Mouse (Mus musculus): Measurements from ENCODE around the gene Tm7sf2. TPM values are rescaled to one million over a fixed set of nuclear protein-coding genes. Genes with fewer than 3 reads are reported as not detected.
A peak's percentile ranks its signal among the peaks of the same experiment; 100 is the strongest.

Tm7sf2 gene
- 14.0 and 23.4 TPM in 2 replicates for polyA plus RNA-seq (2012; rRNA removed)

- Histone ChIP-seq H3K36me3 (ENCODE audit: control insufficient read depth, insufficient read depth, low read length) (peaks cover 11% of the 10 kb centered on the region), H3K27ac (ENCODE audit: insufficient read depth, low read length) (peak within 1 kb of the TSS; percentile 52), H3K4me3 (ENCODE audit: extremely low read depth, insufficient read depth, insufficient read length) (peak within 1 kb of the TSS; percentile 54), H3K4me1 (ENCODE audit: control insufficient read depth, insufficient read depth, insufficient read length) (peaks cover 7% of the 10 kb centered on the region), H3K27me3 (ENCODE audit: control insufficient read depth, insufficient read depth, low read length) (no peaks in the 10 kb centered on the region)
- WGBS = 15% methylated on average over 33 of the region's 33 CpGs
- peak; percentile 66 to 88 for DNase-seq (ENCODE audit: low read depth in 1 of 2, low spot score in 2 of 2)
- TF ChIP-seq CTCF (IDR thresholded peaks at IDR 0.05; ENCODE audit: extremely low read depth, insufficient read depth, insufficient read length, insufficient replicate concordance) = no peak
- no peak for TF ChIP-seq POLR2A (IDR thresholded peaks at IDR 0.05; ENCODE audit: low read depth, low read length)
These were observed at the start of gene Tm7sf2 for GRCm38 (mm10) chr19:6067724-6068415. Gene Tm7sf2 (minus strand): TSS chr19:6068373.

DNA sequence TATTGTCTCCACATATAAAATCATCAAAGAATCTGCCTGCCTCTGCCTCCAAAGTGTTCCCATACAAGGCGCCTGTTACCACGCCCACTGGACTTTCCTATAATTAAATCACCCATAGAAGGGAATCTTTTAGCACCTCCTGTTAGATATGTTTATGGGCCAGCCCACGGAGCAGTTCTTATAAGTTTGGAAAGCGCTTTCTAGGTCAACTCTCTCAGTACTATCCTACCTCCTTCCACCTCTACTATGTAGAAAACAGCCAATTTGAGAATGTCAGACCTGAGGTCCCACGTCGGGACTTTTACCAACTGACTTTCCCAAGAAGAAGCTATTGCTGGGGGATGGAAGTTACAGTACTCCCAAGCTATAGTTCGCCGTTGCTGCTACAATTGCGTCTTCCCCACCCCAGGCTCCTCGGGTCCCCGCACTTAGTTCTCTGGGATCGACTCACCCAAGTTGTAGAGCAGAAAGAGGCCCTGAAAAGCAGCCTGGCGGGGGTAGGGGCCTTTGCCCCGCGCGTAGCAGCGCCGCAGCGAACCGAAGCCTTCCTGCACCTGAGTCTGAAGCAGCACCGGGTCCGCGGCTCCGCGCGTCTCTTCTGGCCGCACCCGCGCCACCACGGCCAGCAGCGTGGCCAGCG is 49.3 kb upstream of the Tm7sf2 start:
- Histone ChIP-seq H3K27ac (ENCODE audit: insufficient read depth, low read length) (peak overlapping the region; percentile 95), H3K4me1 (ENCODE audit: control insufficient read depth, insufficient read depth, insufficient read length) (no peaks in the 10 kb centered on the region; the same call in 1 of the 2 replicates), H3K4me3 (ENCODE audit: extremely low read depth, insufficient read depth, insufficient read length) (peak overlapping the region; percentile 87), H3K27me3 (ENCODE audit: control insufficient read depth, insufficient read depth, low read length) (no peaks in the 10 kb centered on the region), H3K36me3 (ENCODE audit: control insufficient read depth, insufficient read depth, low read length) (peaks cover 17% of the 10 kb centered on the region)
- no peak for DNase-seq (ENCODE audit: low read depth in 1 of 2, low spot score in 2 of 2)
- WGBS = 3% methylated on average over 32 of the region's 32 CpGs
- TF ChIP-seq CTCF (IDR thresholded peaks at IDR 0.05; ENCODE audit: extremely low read depth, insufficient read depth, insufficient read length, insufficient replicate concordance) (no peak), POLR2A (IDR thresholded peaks at IDR 0.05; ENCODE audit: low read depth, low read length) (no peak)

- Histone ChIP-seq H3K4me1 (ENCODE audit: control insufficient read depth, insufficient read depth, insufficient read length) (no peaks in the 10 kb centered on the region; the same call in 1 of the 2 replicates), H3K27me3 (ENCODE audit: control insufficient read depth, insufficient read depth, low read length) (no peaks in the 10 kb centered on the region), H3K36me3 (ENCODE audit: control insufficient read depth, insufficient read depth, low read length) (peaks cover 12% of the 10 kb centered on the region; the same call in 1 of the 2 replicates), H3K4me3 (ENCODE audit: extremely low read depth, insufficient read depth, insufficient read length) (no peak overlapping the region), H3K27ac (ENCODE audit: insufficient read depth, low read length) (no peak overlapping the region)
- no peak for TF ChIP-seq CTCF (IDR thresholded peaks at IDR 0.05; ENCODE audit: extremely low read depth, insufficient read depth, insufficient read length, insufficient replicate concordance)
- DNase-seq (ENCODE audit: low read depth in 1 of 2, low spot score in 2 of 2) = no peak
- 89% methylated on average over 15 of the region's 15 CpGs for WGBS
These were observed 48.1 kb upstream of the Tm7sf2 start for GRCm38 (mm10) chr19:6116113-6116850.

- Histone ChIP-seq H3K4me1 (ENCODE audit: control insufficient read depth, insufficient read depth, insufficient read length) (no peaks in the 10 kb centered on the region; the same call in 1 of the 2 replicates), H3K4me3 (ENCODE audit: extremely low read depth, insufficient read depth, insufficient read length) (no peak overlapping the region), H3K27me3 (ENCODE audit: control insufficient read depth, insufficient read depth, low read length) (no peaks in the 10 kb centered on the region), H3K36me3 (ENCODE audit: control insufficient read depth, insufficient read depth, low read length) (peaks cover 10% of the 10 kb centered on the region; the same call in 1 of the 2 replicates), H3K27ac (ENCODE audit: insufficient read depth, low read length) (no peak overlapping the region)
- 85% methylated on average over 6 of the region's 6 CpGs for WGBS
- TF ChIP-seq CTCF (IDR thresholded peaks at IDR 0.05; ENCODE audit: extremely low read depth, insufficient read depth, insufficient read length, insufficient replicate concordance) (no peak), POLR2A (IDR thresholded peaks at IDR 0.05; ENCODE audit: low read depth, low read length) (no peak)
- no peak for DNase-seq (ENCODE audit: low read depth in 1 of 2, low spot score in 2 of 2)
These were observed 44.9 kb upstream of the Tm7sf2 start for GRCm38 (mm10) chr19:6113116-6113515.

- no peak within 1 kb of the TSS for H3K27ac ChIP-seq (ENCODE audit: insufficient read depth, low read length)
- H3K27me3 ChIP-seq (ENCODE audit: control insufficient read depth, insufficient read depth, low read length) = no peaks in the 10 kb centered on the region
- TF ChIP-seq POLR2A (IDR thresholded peaks at IDR 0.05; ENCODE audit: low read depth, low read length) (no peak), CTCF (IDR thresholded peaks at IDR 0.05; ENCODE audit: extremely low read depth, insufficient read depth, insufficient read length, insufficient replicate concordance) (no peak)
- no peak within 1 kb of the TSS for H3K4me3 ChIP-seq (ENCODE audit: extremely low read depth, insufficient read depth, insufficient read length)
- H3K4me1 ChIP-seq (ENCODE audit: control insufficient read depth, insufficient read depth, insufficient read length) = no peaks in the 10 kb centered on the region
- DNase-seq (ENCODE audit: low read depth in 1 of 2, low spot score in 2 of 2) = no peak
- no peaks in the 10 kb centered on the region for H3K36me3 ChIP-seq (ENCODE audit: control insufficient read depth, insufficient read depth, low read length)
- 96% methylated on average over 7 of the region's 7 CpGs for WGBS
These were observed 37.4 kb upstream of the Tm7sf2 start, which contains the start of gene Naaladl1 for GRCm38 (mm10) chr19:6105586-6105985. Gene Naaladl1 (plus strand): TSS chr19:6105782.

- Histone ChIP-seq H3K4me1 (ENCODE audit: control insufficient read depth, insufficient read depth, insufficient read length) (no peaks in the 10 kb centered on the region), H3K27me3 (ENCODE audit: control insufficient read depth, insufficient read depth, low read length) (no peaks in the 10 kb centered on the region), H3K27ac (ENCODE audit: insufficient read depth, low read length) (no peak overlapping the region), H3K4me3 (ENCODE audit: extremely low read depth, insufficient read depth, insufficient read length) (no peak overlapping the region), H3K36me3 (ENCODE audit: control insufficient read depth, insufficient read depth, low read length) (no peaks in the 10 kb centered on the region)
- WGBS = 91% methylated on average over 4 of the region's 4 CpGs
- TF ChIP-seq POLR2A (IDR thresholded peaks at IDR 0.05; ENCODE audit: low read depth, low read length) (no peak), CTCF (IDR thresholded peaks at IDR 0.05; ENCODE audit: extremely low read depth, insufficient read depth, insufficient read length, insufficient replicate concordance) (no peak)
- DNase-seq (ENCODE audit: low read depth in 1 of 2, low spot score in 2 of 2) = no peak
These were observed 36.3 kb upstream of the Tm7sf2 start for GRCm38 (mm10) chr19:6104476-6104875.
